Mouse (Mus musculus): ENCODE data around the gene Insr.
"Not testable (repeated sequence)": the region's sequence is repeated elsewhere in the genome, so short reads cannot be mapped to it uniquely, and the experiment has no call there.

Gene Insr

GRCm38 (mm10) chr8:3204758-3205443 is 74.5 kb downstream of the Insr start:
- in situ Hi-C loops (cut with MboI; ENCODE audit: low sequenced_read_pairs) = no loop called here

GRCm38 (mm10) chr8:3202792-3203191 is 76.6 kb downstream of the Insr start:
- in situ Hi-C loops (cut with MboI; ENCODE audit: low sequenced_read_pairs) = no loop called here

GRCm38 (mm10) chr8:3194297-3194696 is 85.1 kb downstream of the Insr start:
- in situ Hi-C loops (cut with MboI; ENCODE audit: low sequenced_read_pairs) = not testable (repeated sequence)

- in situ Hi-C loops (cut with MboI; ENCODE audit: low sequenced_read_pairs) = no loop called here
These were observed 88.4 kb downstream of the Insr start for GRCm38 (mm10) chr8:3191006-3191405.

- in situ Hi-C loops (cut with MboI; ENCODE audit: low sequenced_read_pairs) = no loop called here
These were observed 92.0 kb downstream of the Insr start for GRCm38 (mm10) chr8:3187456-3187855.

GRCm38 (mm10) chr8:3179930-3180329 is 99.5 kb downstream of the Insr start:
- in situ Hi-C loops (cut with MboI; ENCODE audit: low sequenced_read_pairs) = no loop called here

- in situ Hi-C loops (cut with MboI; ENCODE audit: low sequenced_read_pairs) = no loop called here
These were observed 102.0 kb downstream of the Insr start for GRCm38 (mm10) chr8:3177440-3177839.

GRCm38 (mm10) chr8:3172246-3172645 is 107.2 kb downstream of the Insr start:
- in situ Hi-C loops (cut with MboI; ENCODE audit: low sequenced_read_pairs) = no loop called here

- in situ Hi-C loops (cut with MboI; ENCODE audit: low sequenced_read_pairs) = no loop called here
These were observed 132.9 kb downstream of the Insr start for GRCm38 (mm10) chr8:3146506-3146905.

- in situ Hi-C loops (cut with MboI; ENCODE audit: low sequenced_read_pairs) = not testable (repeated sequence)
These were observed 179.0 kb downstream of the Insr start for GRCm38 (mm10) chr8:3100416-3100815.
